Mouse (Mus musculus) embryonic fibroblast, embryonic 13.5 days (primary cell): ENCODE results near the gene Efcab12. TPM values are rescaled to one million over a fixed set of nuclear protein-coding genes. Genes with fewer than 3 reads are reported as not detected.
A peak's percentile ranks its signal among the peaks of the same experiment; 100 is the strongest.

Experiments used
- H3K27ac ChIP-seq: 2 replicates; pipeline ENCODE4 v1.5.1; 2012; ENCODE audit warnings: low read length, control low read depth, inconsistent platforms; ENCODE audit not compliant: insufficient read depth
- H3K4me1 ChIP-seq: 2 replicates; pipeline ENCODE4 v1.6.1; 2011; ENCODE audit warnings: low read length; ENCODE audit not compliant: control insufficient read depth, insufficient read depth
- H3K4me3 ChIP-seq: 2 replicates; pipeline ENCODE4 v1.5.1; 2011; ENCODE audit warnings: mild to moderate bottlenecking, control low read depth, low read length; ENCODE audit not compliant: insufficient read depth
- CTCF ChIP-seq: IDR thresholded peaks from 2 replicates; pipeline ENCODE4 v1.5.1; 2011; ENCODE audit warnings: mild to moderate bottlenecking, control low read depth, low read length, moderate library complexity, borderline replicate concordance; ENCODE audit not compliant: insufficient read depth
- POLR2A ChIP-seq: IDR thresholded peaks from 2 replicates; pipeline ENCODE4 v1.6.1; 2011; ENCODE audit warnings: low read depth, mild to moderate bottlenecking, control low read depth, low read length, moderate library complexity
- polyA plus RNA-seq: library from polyadenylated mRNA; stranded (reverse); fragments of >200 nt; gene quantifications from 2 replicates; pipeline ENCODE4 v1.2.4, GENCODE M21; 2011; ENCODE audit warnings: low read depth; ENCODE audit not compliant: missing spikeins, insufficient read length

Gene Efcab12
- polyA plus RNA-seq, 1 experiment, result 0.19 TPM

- H3K4me3 ChIP-seq, result no peak overlapping the region
- peaks cover 13% of the 10 kb centered on the region; the same call in 1 of the 2 replicates for H3K4me1 ChIP-seq
- H3K27ac ChIP-seq, result no peak overlapping the region
- TF ChIP-seq CTCF (no peak), POLR2A (no peak)
Measured at GRCm38 (mm10) chr6:115772201-115772600, 66.0 kb downstream of the Efcab12 start.

- no peak for TF ChIP-seq CTCF
- no peak for TF ChIP-seq POLR2A
- Histone ChIP-seq H3K4me1 (peaks cover 9% of the 10 kb centered on the region; the same call in 1 of the 2 replicates), H3K4me3 (no peak overlapping the region), H3K27ac (no peak overlapping the region)
Measured at GRCm38 (mm10) chr6:115770852-115771251, 67.4 kb downstream of the Efcab12 start.

GRCm38 (mm10) chr6:115770059-115770670, 68.0 kb downstream of the Efcab12 start:
- no peak for TF ChIP-seq CTCF
- TF ChIP-seq POLR2A, result no peak
- H3K27ac ChIP-seq, result no peak overlapping the region
- no peak overlapping the region for H3K4me3 ChIP-seq
- peaks cover 5% of the 10 kb centered on the region; the same call in 1 of the 2 replicates for H3K4me1 ChIP-seq

- Histone ChIP-seq H3K4me1 (peaks cover 5% of the 10 kb centered on the region; the same call in 1 of the 2 replicates), H3K27ac (no peak overlapping the region), H3K4me3 (no peak overlapping the region)
- no peak for TF ChIP-seq CTCF
- no peak for TF ChIP-seq POLR2A
Measured at GRCm38 (mm10) chr6:115768207-115768606, 70.0 kb downstream of the Efcab12 start.

GRCm38 (mm10) chr6:115767357-115767756, 70.9 kb downstream of the Efcab12 start:
- TF ChIP-seq POLR2A, result no peak
- no peak for TF ChIP-seq CTCF
- Histone ChIP-seq H3K4me3 (no peak overlapping the region), H3K4me1 (peaks cover 8% of the 10 kb centered on the region), H3K27ac (no peak overlapping the region)

GRCm38 (mm10) chr6:115764179-115764578, 74.0 kb downstream of the Efcab12 start:
- TF ChIP-seq POLR2A (no peak), CTCF (no peak)
- H3K27ac ChIP-seq, result no peak overlapping the region
- no peak overlapping the region for H3K4me3 ChIP-seq
- peaks cover 14% of the 10 kb centered on the region for H3K4me1 ChIP-seq

GRCm38 (mm10) chr6:115761995-115762756, 76.0 kb downstream of the Efcab12 start, which contains the start of gene Tmem40:
Gene Tmem40, minus strand, starts transcription at chr6:115762410.
- H3K4me3 ChIP-seq, result no peak within 1 kb of the TSS
- TF ChIP-seq CTCF (no peak), POLR2A (no peak)
- H3K4me1 ChIP-seq, result peaks cover 8% of the 10 kb centered on the region
- peak within 1 kb of the TSS; percentile 62 for H3K27ac ChIP-seq

GRCm38 (mm10) chr6:115760982-115761381, 77.2 kb downstream of the Efcab12 start:
- Histone ChIP-seq H3K4me3 (no peak overlapping the region), H3K4me1 (peaks cover 8% of the 10 kb centered on the region), H3K27ac (no peak overlapping the region)
- TF ChIP-seq POLR2A, result no peak
- no peak for TF ChIP-seq CTCF

Other genes starting within 250 kb of the Efcab12 start
- gene Mkrn2os, start 245.8 kb downstream of the Efcab12 start, polyA plus RNA-seq, result not detected in 2 replicates
- 21.9 and 22.2 TPM in 2 replicates for gene Mkrn2, start 236.5 kb downstream of the Efcab12 start, polyA plus RNA-seq
- gene Raf1, start 161.8 kb downstream of the Efcab12 start, polyA plus RNA-seq, result 60.5 and 69.8 TPM in 2 replicates
- gene Tmem40, start 76.0 kb downstream of the Efcab12 start, polyA plus RNA-seq, result 1.6 and 2.0 TPM in 2 replicates
- 12.0 and 12.3 TPM in 2 replicates for gene Cand2, start 63.9 kb downstream of the Efcab12 start, polyA plus RNA-seq
- 2,350 and 2,369 TPM in 2 replicates for gene Rpl32, start 29.7 kb downstream of the Efcab12 start, polyA plus RNA-seq
- gene Mbd4, start 15.0 kb upstream of the Efcab12 start, polyA plus RNA-seq, result 5.9 and 6.4 TPM in 2 replicates
- 13.5 and 19.1 TPM in 2 replicates for gene Ift122, start 15.1 kb upstream of the Efcab12 start, polyA plus RNA-seq
- not detected in 2 replicates for gene Rho, start 93.3 kb upstream of the Efcab12 start, polyA plus RNA-seq
- gene H1foo, start 106.5 kb upstream of the Efcab12 start, polyA plus RNA-seq, result not detected in 2 replicates
- gene Plxnd1, start 156.6 kb upstream of the Efcab12 start, polyA plus RNA-seq, result 28.4 and 28.8 TPM in 2 replicates